Mouse (Mus musculus) embryonic facial prominence, embryonic 11.5 days (tissue): ENCODE data around the gene Polg. TPM values are rescaled to one million over a fixed set of nuclear protein-coding genes. Genes with fewer than 3 reads are reported as not detected.

Experiments
- ATAC-seq: fragments of 200-750 bp; cut with Nextera tagmentation; replicated peaks from 2 replicates; pipeline ENCODE4 v1.8.0; 2017; ENCODE audit warnings: low read depth; ENCODE audit not compliant: insufficient number of reproducible peaks, low FRiP score, low TSS enrichment
- DNase-seq: peaks from one replicate; pipeline ENCODE4 v3.0.0-alpha.2; 2015; ENCODE audit warnings: low spot score
- H3K27ac ChIP-seq: fragments of 300-500 bp; sonication (generic); replicated peaks from 2 replicates; pipeline ENCODE4 v1.5.1; 2014; ENCODE audit warnings: mild to moderate bottlenecking, low read depth, low read length, control low read depth
- H3K27me3 ChIP-seq: fragments of 300-500 bp; sonication (generic); 2 replicates; pipeline ENCODE4 v1.6.1; 2014; ENCODE audit warnings: mild to moderate bottlenecking, low read length, moderate library complexity, mixed read lengths; ENCODE audit not compliant: control insufficient read depth, insufficient read depth
- H3K36me3 ChIP-seq: fragments of 300-500 bp; sonication (generic); replicated peaks from 2 replicates; pipeline ENCODE4 v1.6.1; 2014; ENCODE audit warnings: low read depth, mild to moderate bottlenecking, low read length, moderate library complexity, mixed read lengths; ENCODE audit not compliant: control insufficient read depth, insufficient read depth
- H3K4me1 ChIP-seq: fragments of 300-500 bp; sonication (generic); 2 replicates; pipeline ENCODE4 v1.6.1; 2014; ENCODE audit warnings: low read length, mixed read lengths; ENCODE audit not compliant: control insufficient read depth, insufficient read depth
- H3K4me2 ChIP-seq: fragments of 300-500 bp; sonication (generic); 2 replicates; pipeline ENCODE4 v1.6.1; 2014; ENCODE audit warnings: low read depth, mild to moderate bottlenecking, control low read depth, low read length, moderate library complexity
- H3K4me3 ChIP-seq: fragments of 300-500 bp; sonication (generic); 2 replicates; pipeline ENCODE4 v1.5.1; 2014; ENCODE audit warnings: low read depth, low read length, control low read depth
- H3K9ac ChIP-seq: fragments of 300-500 bp; sonication (generic); replicated peaks from 2 replicates; pipeline ENCODE4 v1.6.1; 2014; ENCODE audit warnings: mild to moderate bottlenecking, control low read depth, low read length
- H3K9me3 ChIP-seq: fragments of 300-500 bp; sonication (generic); replicated peaks from 2 replicates; pipeline ENCODE4 v1.6.1; 2016; ENCODE audit warnings: mild to moderate bottlenecking, low read length, inconsistent platforms, mixed read lengths; ENCODE audit not compliant: control insufficient read depth
- WGBS: fragments of 180-500 bp; shearing (Covaris S2); extraction: QIAGEN DNeasy Blood & Tissue Kit; methylation state at CpG from one replicate; pipeline ENCODE4 v1.1.7; 2014; 5-methylcytosine and 5-hydroxymethylcytosine counted together
- polyA plus RNA-seq: library from polyadenylated mRNA; unstranded; fragments of >200 nt; fragmentation: Nextera tagmentation; extraction: Ambion mirVana; gene quantifications from 2 replicates; pipeline ENCODE4 v1.2.1, GENCODE M21; 2014

Gene Polg
- polyA plus RNA-seq, 1 experiment from 2014 or later = 21.3 TPM

DNA sequence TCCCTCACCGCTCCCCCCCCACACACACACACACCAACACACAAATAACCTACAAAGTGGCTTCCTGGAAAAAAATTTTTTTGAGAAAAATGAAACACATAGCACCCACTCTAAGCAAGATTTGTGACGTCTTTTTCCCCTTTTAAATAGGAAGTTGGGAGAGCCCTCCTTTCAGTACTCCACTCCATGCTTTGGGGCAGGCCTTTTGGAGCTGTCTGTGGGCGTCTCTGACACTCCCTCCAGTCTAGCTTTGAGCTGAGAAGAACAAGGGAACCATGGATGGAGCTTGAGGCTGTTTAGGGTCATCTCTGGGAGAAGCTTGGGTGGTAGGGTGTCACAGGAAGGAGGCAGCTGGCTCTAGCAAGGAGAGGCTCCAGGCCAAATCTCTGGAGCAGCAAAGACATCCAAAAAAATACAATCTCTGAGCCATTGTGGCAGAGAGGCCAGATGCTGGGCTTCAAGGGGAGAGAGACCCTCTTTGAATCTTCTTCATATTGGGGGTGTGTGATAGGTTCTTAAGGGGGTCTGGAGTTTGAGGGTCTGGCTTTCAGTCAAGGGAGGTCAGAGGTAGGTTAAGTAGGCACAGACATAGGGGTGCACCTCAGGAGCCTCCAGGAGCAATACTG, 34.6 kb upstream of the Polg start:
- Histone ChIP-seq H3K4me3 (peak overlapping the region; percentile 29), H3K27ac (no peak overlapping the region), H3K4me1 (peaks cover 7% of the 10 kb centered on the region), H3K9ac (peak overlapping the region; percentile 43), H3K4me2 (no peak overlapping the region), H3K27me3 (peaks cover 95% of the 10 kb centered on the region), H3K9me3 (no peaks in the 10 kb centered on the region), H3K36me3 (no peaks in the 10 kb centered on the region)
- WGBS = 2% methylated on average over 3 of the region's 3 CpGs
- DNase-seq (no peak), ATAC-seq (no peak)

DNA sequence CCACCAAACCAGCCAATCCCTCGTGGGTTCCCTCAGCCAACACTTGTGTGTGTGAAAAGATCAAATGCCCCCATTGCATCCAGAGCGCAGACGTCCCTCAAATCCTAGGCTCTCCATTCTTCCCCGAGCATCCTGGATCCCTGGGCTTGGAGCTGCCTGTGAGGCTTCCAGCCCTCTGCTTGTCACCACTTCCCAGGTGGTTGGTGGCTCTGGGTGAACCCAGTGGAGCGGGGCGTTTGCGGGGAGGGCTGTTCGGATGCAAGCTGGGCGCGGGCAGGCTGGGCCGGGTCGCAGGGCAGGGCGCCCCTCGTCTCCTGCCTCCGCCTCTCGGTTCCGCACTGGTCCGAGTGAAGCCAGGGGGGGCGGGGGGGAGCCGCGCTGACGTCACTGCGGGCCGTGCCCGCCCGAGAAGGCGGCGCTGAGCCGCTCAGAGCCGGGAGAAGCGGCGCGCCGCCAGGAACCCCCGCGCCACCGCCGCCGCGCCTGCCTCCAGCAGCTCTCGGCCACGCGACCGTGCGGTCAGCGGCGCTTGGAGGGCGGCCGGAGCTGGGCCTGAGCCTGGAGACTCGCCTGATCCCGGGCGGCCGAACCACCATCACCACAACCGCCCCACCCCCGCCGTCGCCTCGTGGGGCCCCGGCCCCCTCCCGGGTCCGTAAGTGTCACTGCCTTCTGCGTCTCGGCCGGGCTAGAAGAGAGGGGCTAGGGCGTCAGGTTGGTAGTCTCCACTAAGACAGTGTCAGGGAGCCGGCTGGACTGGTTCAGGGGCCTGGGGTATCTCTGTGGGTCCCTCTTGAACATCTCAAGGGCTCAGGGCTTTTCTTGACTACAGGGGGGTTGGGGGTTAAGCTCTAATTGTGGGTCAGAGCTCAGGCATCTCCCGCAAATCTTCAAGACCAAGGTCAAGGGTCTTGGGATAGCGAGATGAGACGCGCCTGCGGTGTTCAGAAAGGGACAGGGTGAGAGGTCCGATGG, 33.7 kb upstream of the Polg start:
- DNase-seq = no peak
- ATAC-seq = 0 out of 2 replicates have a peak, but pooled peaks have one; percentile 11
- peaks cover 4% of the 10 kb centered on the region for H3K4me1 ChIP-seq
- H3K4me2 ChIP-seq = peak overlapping the region; percentile 32
- under 1% methylated on average over 71 of the region's 72 CpGs for WGBS
- H3K27me3 ChIP-seq = peaks cover 92% of the 10 kb centered on the region
- no peaks in the 10 kb centered on the region for H3K36me3 ChIP-seq
- H3K27ac ChIP-seq = 0 out of 2 replicates have a peak overlapping the region, but pooled peaks have one; percentile 41
- peak overlapping the region; percentile 29 for H3K4me3 ChIP-seq
- H3K9me3 ChIP-seq = no peaks in the 10 kb centered on the region
- H3K9ac ChIP-seq = peak overlapping the region; percentile 37

DNA sequence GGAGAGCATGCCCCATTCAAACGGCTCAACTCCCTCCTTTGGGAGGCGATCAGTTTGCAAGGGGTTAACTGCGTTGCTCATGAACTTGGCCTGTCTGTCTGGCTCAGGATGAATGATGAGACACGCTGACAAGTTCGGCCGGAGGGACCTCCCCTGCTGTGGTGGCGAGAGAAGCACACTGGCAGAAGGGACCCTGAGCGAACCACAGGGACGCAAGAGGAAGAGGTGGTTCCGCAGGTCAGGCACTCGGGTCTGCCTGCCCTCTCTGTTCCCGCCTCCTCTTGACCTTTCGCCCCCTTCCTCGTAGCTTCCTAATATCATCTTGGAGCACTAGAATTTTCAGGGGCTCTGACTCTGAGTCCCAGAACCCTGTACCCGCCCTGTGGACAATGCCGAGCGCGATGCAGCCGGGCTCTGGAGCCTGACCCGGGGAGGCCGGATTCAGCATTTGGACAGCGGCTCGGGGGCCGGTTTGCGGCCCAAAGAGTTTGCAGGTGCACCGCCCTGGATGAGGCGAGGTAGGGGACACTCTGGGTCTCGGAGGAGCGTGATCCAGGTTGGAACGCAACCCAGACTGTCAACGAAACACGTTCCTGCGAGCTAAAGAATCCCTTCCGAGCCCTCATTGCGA, 32.9 kb upstream of the Polg start:
- peaks cover 88% of the 10 kb centered on the region for H3K27me3 ChIP-seq
- H3K9me3 ChIP-seq = no peaks in the 10 kb centered on the region
- 0 out of 2 replicates have a peak overlapping the region, but pooled peaks have one; percentile 41 for H3K27ac ChIP-seq
- H3K4me1 ChIP-seq = peaks cover 4% of the 10 kb centered on the region
- peak overlapping the region; percentile 29; the same call in 1 of the 2 replicates for H3K4me3 ChIP-seq
- ATAC-seq = no peak
- H3K9ac ChIP-seq = peak overlapping the region; percentile 25
- no peaks in the 10 kb centered on the region for H3K36me3 ChIP-seq
- DNase-seq = peak; percentile 82
- H3K4me2 ChIP-seq = no peak overlapping the region
- 1% methylated on average over 35 of the region's 35 CpGs for WGBS

DNA sequence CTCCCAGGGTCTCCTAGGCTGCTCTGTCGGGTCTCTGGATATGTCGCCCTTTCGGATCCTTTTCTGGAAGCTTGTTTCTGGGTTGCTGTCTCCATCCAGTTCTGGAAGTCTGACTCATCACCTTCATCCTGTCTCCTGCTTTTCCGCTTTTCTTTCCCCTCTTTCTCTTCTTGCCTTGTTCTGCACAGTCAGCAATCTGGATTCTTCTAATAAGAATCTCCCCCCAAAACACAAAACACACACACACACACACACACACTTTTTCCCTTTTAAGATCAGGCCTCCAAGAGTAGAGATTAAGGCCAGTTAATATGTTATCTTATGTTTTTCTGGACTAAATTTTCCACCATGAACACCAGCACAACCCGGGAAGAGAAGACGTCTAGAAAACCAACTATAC, 32.2 kb upstream of the Polg start:
- Histone ChIP-seq H3K36me3 (no peaks in the 10 kb centered on the region), H3K27ac (no peak overlapping the region), H3K9me3 (no peaks in the 10 kb centered on the region), H3K27me3 (peaks cover 82% of the 10 kb centered on the region), H3K4me3 (no peak overlapping the region), H3K9ac (no peak overlapping the region), H3K4me2 (no peak overlapping the region), H3K4me1 (peaks cover 4% of the 10 kb centered on the region)
- ATAC-seq = no peak
- no peak for DNase-seq
- WGBS = 4% methylated on average over 6 of the region's 6 CpGs

DNA sequence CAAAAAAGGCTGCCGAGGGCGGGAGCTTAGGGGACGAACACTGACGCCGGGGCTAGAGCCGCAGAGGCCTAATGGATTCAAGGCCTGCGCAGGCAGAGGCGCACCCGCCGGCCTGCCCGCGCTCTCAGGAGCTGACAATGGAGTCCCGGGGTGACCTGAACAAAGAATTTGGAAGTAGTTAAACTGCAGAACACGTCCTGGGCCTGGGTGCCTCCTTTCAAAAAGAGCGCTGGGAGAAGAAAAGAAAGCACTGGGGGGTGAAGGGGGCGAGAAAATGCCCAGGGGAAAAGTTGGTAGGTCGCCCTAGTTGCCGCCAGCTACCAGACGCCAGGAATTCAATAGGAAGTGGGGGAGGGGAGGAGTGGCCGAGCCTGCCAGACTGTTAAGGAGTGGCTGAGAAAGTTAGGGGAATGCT, 31.5 kb upstream of the Polg start:
- Histone ChIP-seq H3K36me3 (no peaks in the 10 kb centered on the region), H3K4me3 (no peak overlapping the region), H3K4me2 (no peak overlapping the region), H3K9ac (no peak overlapping the region), H3K27me3 (peaks cover 76% of the 10 kb centered on the region), H3K4me1 (peaks cover 4% of the 10 kb centered on the region), H3K9me3 (no peaks in the 10 kb centered on the region), H3K27ac (no peak overlapping the region)
- under 1% methylated on average over 20 of the region's 20 CpGs for WGBS
- 0 out of 2 replicates have a peak, but pooled peaks have one; percentile 17 for ATAC-seq
- DNase-seq = peak; percentile 55

DNA sequence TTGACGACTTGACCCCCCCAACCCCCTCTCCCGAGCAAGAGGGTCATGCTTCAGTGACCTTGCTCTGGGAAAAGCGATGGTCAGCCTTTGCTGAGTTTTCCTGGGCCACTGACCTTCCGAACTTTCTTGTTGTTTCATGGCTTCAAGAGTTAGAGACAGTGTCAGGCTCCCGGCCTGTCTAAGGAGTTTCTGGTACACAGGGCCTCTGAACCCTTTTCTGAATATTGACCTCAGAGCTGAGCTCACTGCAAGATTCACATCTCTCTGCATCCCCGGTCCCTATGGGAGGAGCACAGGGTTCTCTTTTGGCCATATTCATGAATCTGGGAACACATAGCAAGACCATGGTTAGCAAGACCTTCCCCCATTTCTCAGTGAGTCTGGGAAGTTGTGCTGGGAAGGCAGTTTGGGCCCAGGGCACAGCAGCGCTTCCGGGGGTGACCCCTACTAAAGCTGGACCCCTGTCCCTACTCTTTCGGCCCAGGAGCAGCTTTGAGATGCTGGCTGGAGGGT, 30.7 kb upstream of the Polg start:
- Histone ChIP-seq H3K27me3 (peaks cover 68% of the 10 kb centered on the region), H3K9ac (no peak overlapping the region), H3K4me3 (no peak overlapping the region), H3K27ac (no peak overlapping the region), H3K4me2 (no peak overlapping the region), H3K9me3 (no peaks in the 10 kb centered on the region), H3K36me3 (no peaks in the 10 kb centered on the region), H3K4me1 (peaks cover 4% of the 10 kb centered on the region)
- WGBS = 4% methylated on average over 9 of the region's 9 CpGs
- no peak for ATAC-seq
- DNase-seq = no peak

DNA sequence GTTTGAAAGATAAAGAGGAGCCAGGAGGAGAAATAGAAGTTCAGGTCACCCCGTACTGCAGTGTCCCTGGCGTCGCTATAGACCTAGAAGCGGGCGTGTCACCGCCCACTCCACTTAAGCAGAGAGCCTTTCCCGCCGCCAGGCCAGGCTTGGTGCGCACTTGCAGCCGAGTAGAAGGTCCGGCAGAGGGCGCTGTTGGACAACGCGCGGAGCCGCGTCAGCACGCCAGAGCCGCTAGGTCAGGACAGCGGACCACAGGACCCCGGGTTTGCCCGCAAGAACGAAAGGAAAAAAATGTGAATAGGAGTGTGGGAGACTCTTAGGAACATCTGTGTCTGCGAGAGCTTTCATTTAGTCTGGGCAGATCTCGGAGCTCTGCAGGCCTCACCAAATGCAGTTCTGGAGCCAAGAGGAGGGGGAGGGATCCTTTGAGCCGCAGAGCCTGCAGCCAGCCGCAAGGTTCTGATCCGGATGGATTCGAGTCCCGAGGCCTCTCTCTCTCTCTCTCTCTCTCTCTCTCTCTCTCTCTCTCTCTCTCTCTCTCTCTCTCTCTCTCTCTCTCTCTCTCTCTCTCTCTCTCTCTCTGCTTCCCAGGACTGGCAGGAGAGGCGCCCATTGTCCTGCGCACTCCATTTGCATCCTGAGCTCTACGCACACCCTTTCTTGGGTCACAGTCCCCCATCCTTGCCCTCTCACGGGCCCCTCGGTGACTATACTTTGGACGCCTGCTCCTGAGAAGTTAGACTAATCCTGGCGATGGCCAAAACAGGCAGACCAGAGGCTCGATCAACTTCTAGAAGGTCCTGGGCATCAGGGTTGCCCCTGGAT, 30.0 kb upstream of the Polg start:
- peaks cover 61% of the 10 kb centered on the region for H3K27me3 ChIP-seq
- H3K9ac ChIP-seq = no peak overlapping the region
- DNase-seq = peak; percentile 92
- ATAC-seq = peak; percentile 62; the same call in 1 of the 2 replicates
- H3K4me2 ChIP-seq = 0 out of 2 replicates have a peak overlapping the region, but pooled peaks have one; percentile 14
- H3K4me1 ChIP-seq = peaks cover 4% of the 10 kb centered on the region
- H3K9me3 ChIP-seq = no peaks in the 10 kb centered on the region
- H3K36me3 ChIP-seq = no peaks in the 10 kb centered on the region
- WGBS = 2% methylated on average over 37 of the region's 38 CpGs
- H3K27ac ChIP-seq = no peak overlapping the region
- H3K4me3 ChIP-seq = peak overlapping the region; percentile 17
